Mouse (Mus musculus) kidney, postnatal 0 days (tissue): ENCODE data around the gene Cyth3. TPM values are rescaled to one million over a fixed set of nuclear protein-coding genes. Genes with fewer than 3 reads are reported as not detected.
A peak's percentile ranks its signal among the peaks of the same experiment; 100 is the strongest.

ENCODE experiments used
- ATAC-seq: fragments of 200-750 bp; cut with Nextera tagmentation; replicated peaks from 2 replicates; pipeline ENCODE4 v1.8.0; 2017; ENCODE audit warnings: low read depth, moderate number of reproducible peaks, moderate TSS enrichment, moderate library complexity; ENCODE audit not compliant: low FRiP score
- DNase-seq: peaks from one replicate; pipeline ENCODE4 v3.0.0-alpha.2; 2016; ENCODE audit warnings: low spot score
- H3K27ac ChIP-seq: fragments of 300-500 bp; sonication (generic); 2 replicates; pipeline ENCODE4 v1.5.1; 2014; ENCODE audit warnings: mild to moderate bottlenecking
- H3K27me3 ChIP-seq: fragments of 300-500 bp; sonication (generic); 2 replicates; pipeline ENCODE4 v1.6.1; 2014; ENCODE audit warnings: low read length, mixed read lengths; ENCODE audit not compliant: insufficient read depth
- H3K36me3 ChIP-seq: fragments of 300-500 bp; sonication (generic); 2 replicates; pipeline ENCODE4 v1.6.1; 2014; ENCODE audit warnings: low read length, mixed read lengths; ENCODE audit not compliant: insufficient read depth
- H3K4me1 ChIP-seq: fragments of 300-500 bp; sonication (generic); replicated peaks from 2 replicates; pipeline ENCODE4 v1.6.1; 2014; ENCODE audit warnings: antibody characterized with exemption, low read length, mixed read lengths; ENCODE audit not compliant: insufficient read depth
- H3K4me2 ChIP-seq: fragments of 300-500 bp; sonication (generic); 2 replicates; pipeline ENCODE4 v1.6.1; 2014; ENCODE audit warnings: mild to moderate bottlenecking, low read length, moderate library complexity, mixed read lengths
- H3K4me3 ChIP-seq: fragments of 300-500 bp; sonication (generic); replicated peaks from 2 replicates; pipeline ENCODE4 v1.5.1; 2014; ENCODE audit warnings: low read depth, low read length
- H3K9ac ChIP-seq: fragments of 300-500 bp; sonication (generic); 2 replicates; pipeline ENCODE4 v1.6.1; 2014; ENCODE audit warnings: low read depth, low read length
- H3K9me3 ChIP-seq: fragments of 300-500 bp; sonication (generic); replicated peaks from 2 replicates; pipeline ENCODE4 v1.6.1; 2016; ENCODE audit warnings: low read length, inconsistent platforms, mixed read lengths
- CTCF ChIP-seq: IDR thresholded peaks from 2 replicates; pipeline ENCODE4 v1.5.1; 2016; ENCODE audit warnings: antibody characterized with exemption, low read depth, mild to moderate bottlenecking, moderate library complexity
- WGBS: fragments of 180-500 bp; shearing (Covaris S2); extraction: QIAGEN DNeasy Blood & Tissue Kit; methylation state at CpG from one replicate; pipeline ENCODE4 v1.1.7; 2014; 5-methylcytosine and 5-hydroxymethylcytosine counted together
- polyA plus RNA-seq: library from polyadenylated mRNA; unstranded; fragments of >200 nt; fragmentation: Nextera tagmentation; extraction: Ambion mirVana; gene quantifications from 2 replicates; pipeline ENCODE4 v1.2.1, GENCODE M21; 2015

Gene Cyth3
- polyA plus RNA-seq, 1 experiment from 2014 or later = 74.3 TPM

- ATAC-seq = no peak
- 85% methylated on average over 5 of the region's 5 CpGs for WGBS
Observed at GRCm38 (mm10) chr5:143653497-143653896, 31.2 kb downstream of the Cyth3 start.

DNA sequence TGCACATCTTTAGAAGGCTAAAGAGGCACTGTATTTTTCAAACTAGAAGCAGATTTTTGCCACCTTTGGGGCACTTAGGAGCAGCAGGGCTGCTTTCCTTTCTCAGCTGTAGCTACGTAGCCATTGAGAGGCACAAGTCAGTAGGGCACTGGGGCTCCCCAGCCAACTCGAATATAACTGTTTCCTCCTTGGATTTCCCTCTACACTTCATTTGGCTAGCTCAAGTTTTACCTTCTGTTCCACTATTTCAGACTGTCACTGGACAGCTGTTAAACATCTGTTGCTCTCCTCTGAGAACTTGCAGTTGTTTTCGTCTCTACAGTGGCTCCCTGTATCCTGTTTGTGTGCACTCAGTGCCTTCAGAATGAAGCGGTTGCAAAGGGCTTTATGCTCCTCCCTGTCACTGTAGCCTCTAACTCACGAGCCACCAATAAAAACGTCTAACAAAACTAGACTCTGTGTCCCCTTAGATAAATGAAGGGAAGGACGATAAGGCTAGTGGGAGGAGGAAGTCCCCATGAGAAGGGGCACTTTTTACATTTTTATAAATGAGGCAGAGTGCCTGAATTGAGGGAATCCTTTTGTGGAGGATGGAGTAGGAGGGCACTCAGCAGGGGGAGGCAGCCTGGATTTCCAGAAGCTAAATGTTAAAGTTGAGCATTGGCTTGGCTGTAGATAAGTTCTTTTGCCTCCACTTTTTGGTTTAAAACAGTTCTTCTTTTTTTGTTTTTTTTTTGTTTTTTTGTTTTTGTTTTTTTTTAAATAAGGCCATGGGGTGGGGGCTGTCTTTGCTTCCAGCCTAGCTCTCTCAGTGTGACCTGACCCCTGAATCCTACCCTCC lies 32.6 kb downstream of the Cyth3 start:
- Histone ChIP-seq H3K4me3 (no peak overlapping the region), H3K27ac (peak overlapping the region; percentile 88), H3K36me3 (0 out of 2 replicates have a peak, but pooled peaks cover 5% of the 10 kb centered on the region), H3K9me3 (no peaks in the 10 kb centered on the region), H3K27me3 (no peaks in the 10 kb centered on the region), H3K4me2 (no peak overlapping the region; the same call in 1 of the 2 replicates), H3K9ac (0 out of 2 replicates have a peak overlapping the region, but pooled peaks have one; percentile 8), H3K4me1 (peaks cover 39% of the 10 kb centered on the region)
- ATAC-seq (peak; percentile 83), DNase-seq (peak; percentile 96)
- WGBS = 12% methylated on average over 7 of the region's 7 CpGs
- no peak for TF ChIP-seq CTCF

More at GRCm38 (mm10) chr5:143653497-143653896, 31.2 kb downstream of the Cyth3 start:
- Histone ChIP-seq H3K27ac (peak overlapping the region; percentile 88), H3K9me3 (no peaks in the 10 kb centered on the region), H3K27me3 (no peaks in the 10 kb centered on the region), H3K4me3 (no peak overlapping the region), H3K9ac (no peak overlapping the region), H3K4me2 (no peak overlapping the region), H3K4me1 (peaks cover 35% of the 10 kb centered on the region), H3K36me3 (0 out of 2 replicates have a peak, but pooled peaks cover 5% of the 10 kb centered on the region)
- no peak for TF ChIP-seq CTCF
- DNase-seq = no peak

GRCm38 (mm10) chr5:143655511-143655943 lies 33.3 kb downstream of the Cyth3 start:
- Histone ChIP-seq H3K4me1 (peaks cover 39% of the 10 kb centered on the region), H3K9ac (no peak overlapping the region), H3K9me3 (no peaks in the 10 kb centered on the region), H3K4me2 (no peak overlapping the region), H3K4me3 (no peak overlapping the region), H3K36me3 (0 out of 2 replicates have a peak, but pooled peaks cover 2% of the 10 kb centered on the region), H3K27ac (peak overlapping the region; percentile 88), H3K27me3 (no peaks in the 10 kb centered on the region)
- ATAC-seq = no peak
- WGBS = 41% methylated on average over 4 of the region's 4 CpGs
- DNase-seq = peak; percentile 62
- no peak for TF ChIP-seq CTCF

- Histone ChIP-seq H3K27me3 (no peaks in the 10 kb centered on the region), H3K9ac (no peak overlapping the region), H3K4me2 (no peak overlapping the region), H3K9me3 (no peaks in the 10 kb centered on the region), H3K4me3 (no peak overlapping the region), H3K27ac (peak overlapping the region; percentile 88; the same call in 1 of the 2 replicates), H3K4me1 (peaks cover 33% of the 10 kb centered on the region), H3K36me3 (no peaks in the 10 kb centered on the region)
- no peak for ATAC-seq
- WGBS = 48% methylated on average over 2 of the region's 2 CpGs
- no peak for DNase-seq
- TF ChIP-seq CTCF = no peak
Observed at GRCm38 (mm10) chr5:143656708-143657245, 34.5 kb downstream of the Cyth3 start.

DNA sequence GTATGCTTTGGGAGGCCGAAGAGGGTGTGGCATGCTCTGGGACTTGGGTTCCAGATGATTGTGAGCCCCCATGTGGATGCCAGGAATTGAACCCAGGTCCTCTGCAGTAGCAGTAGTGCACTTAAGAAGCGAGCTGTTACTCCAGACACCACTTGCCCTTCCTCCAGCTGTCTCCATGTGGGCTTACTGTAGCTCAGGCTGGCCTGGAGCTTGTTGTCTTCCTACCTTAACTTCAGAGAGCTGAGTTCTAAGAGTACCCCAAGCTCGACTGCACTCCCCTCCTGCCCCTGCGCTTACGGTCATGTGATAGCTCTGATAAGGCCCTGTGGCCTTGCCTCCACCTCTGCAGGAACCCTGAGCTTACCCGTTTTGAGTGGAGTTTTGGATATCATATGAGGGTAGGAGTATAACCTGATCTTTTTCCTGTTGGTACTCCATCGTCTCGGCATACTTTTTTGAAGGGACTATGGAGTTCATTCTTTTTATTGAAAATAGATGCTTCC lies 36.8 kb downstream of the Cyth3 start:
- Histone ChIP-seq H3K9ac (no peak overlapping the region), H3K9me3 (no peaks in the 10 kb centered on the region), H3K4me3 (no peak overlapping the region), H3K4me1 (peaks cover 37% of the 10 kb centered on the region), H3K4me2 (no peak overlapping the region), H3K27ac (no peak overlapping the region), H3K27me3 (no peaks in the 10 kb centered on the region), H3K36me3 (no peaks in the 10 kb centered on the region)
- no peak for TF ChIP-seq CTCF
- no peak for ATAC-seq
- no peak for DNase-seq
- 76% methylated on average over 8 of the region's 8 CpGs for WGBS

DNA sequence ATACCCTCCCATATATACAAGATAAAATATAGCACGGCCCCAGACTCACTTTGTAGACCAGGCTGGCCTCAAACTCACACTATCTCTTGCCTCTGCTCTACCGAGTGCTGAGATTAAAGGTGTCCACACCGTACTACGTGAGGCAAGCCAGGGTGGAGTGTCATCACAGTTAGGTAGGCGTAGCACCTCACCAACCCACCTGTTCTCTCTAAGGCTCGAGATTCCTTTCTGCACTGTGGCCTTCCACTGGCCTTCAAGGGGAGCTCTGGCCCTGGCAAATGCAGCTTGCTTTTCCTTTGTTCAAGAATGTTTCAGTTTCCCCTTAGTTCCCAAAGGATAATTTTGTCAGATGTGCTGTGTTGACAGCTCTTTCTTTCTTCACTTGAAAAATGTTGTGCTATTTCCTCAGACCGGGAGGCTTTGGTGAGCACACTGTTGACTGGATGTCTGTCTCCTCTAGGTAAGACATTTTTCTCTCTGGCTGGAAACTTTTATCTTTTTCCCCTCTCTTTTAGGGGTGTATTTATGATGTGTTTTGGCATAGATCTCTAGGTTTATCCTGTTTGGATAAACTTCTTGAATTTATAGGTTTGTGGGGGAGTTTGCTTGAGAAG lies 40.9 kb downstream of the Cyth3 start:
- Histone ChIP-seq H3K4me2 (0 out of 2 replicates have a peak overlapping the region, but pooled peaks have one; percentile 6), H3K27me3 (no peaks in the 10 kb centered on the region), H3K9me3 (no peaks in the 10 kb centered on the region), H3K9ac (no peak overlapping the region), H3K36me3 (no peaks in the 10 kb centered on the region), H3K4me3 (no peak overlapping the region), H3K27ac (peak overlapping the region; percentile 65; the same call in 1 of the 2 replicates), H3K4me1 (peaks cover 25% of the 10 kb centered on the region; the same call in 1 of the 2 replicates)
- no peak for TF ChIP-seq CTCF
- WGBS = 53% methylated on average over 7 of the region's 7 CpGs
- DNase-seq (peak; percentile 77), ATAC-seq (no peak)
